Mouse (Mus musculus) c-Kit-positive CD71-negative TER-119-negative erythroid progenitor cells, embryonic 14.5 days (primary cell): Measurements from ENCODE around the gene Cyp27b1.
A peak's percentile ranks its signal among the peaks of the same experiment; 100 is the strongest.
"Not testable (repeated sequence)": the region's sequence is repeated elsewhere in the genome, so short reads cannot be mapped to it uniquely, and the experiment has no call there.

ENCODE experiments used
- DNase-seq: peaks from one replicate; pipeline ENCODE4 v3.0.0-alpha.2; 2013; ENCODE audit warnings: low read depth

Cyp27b1 gene

DNA sequence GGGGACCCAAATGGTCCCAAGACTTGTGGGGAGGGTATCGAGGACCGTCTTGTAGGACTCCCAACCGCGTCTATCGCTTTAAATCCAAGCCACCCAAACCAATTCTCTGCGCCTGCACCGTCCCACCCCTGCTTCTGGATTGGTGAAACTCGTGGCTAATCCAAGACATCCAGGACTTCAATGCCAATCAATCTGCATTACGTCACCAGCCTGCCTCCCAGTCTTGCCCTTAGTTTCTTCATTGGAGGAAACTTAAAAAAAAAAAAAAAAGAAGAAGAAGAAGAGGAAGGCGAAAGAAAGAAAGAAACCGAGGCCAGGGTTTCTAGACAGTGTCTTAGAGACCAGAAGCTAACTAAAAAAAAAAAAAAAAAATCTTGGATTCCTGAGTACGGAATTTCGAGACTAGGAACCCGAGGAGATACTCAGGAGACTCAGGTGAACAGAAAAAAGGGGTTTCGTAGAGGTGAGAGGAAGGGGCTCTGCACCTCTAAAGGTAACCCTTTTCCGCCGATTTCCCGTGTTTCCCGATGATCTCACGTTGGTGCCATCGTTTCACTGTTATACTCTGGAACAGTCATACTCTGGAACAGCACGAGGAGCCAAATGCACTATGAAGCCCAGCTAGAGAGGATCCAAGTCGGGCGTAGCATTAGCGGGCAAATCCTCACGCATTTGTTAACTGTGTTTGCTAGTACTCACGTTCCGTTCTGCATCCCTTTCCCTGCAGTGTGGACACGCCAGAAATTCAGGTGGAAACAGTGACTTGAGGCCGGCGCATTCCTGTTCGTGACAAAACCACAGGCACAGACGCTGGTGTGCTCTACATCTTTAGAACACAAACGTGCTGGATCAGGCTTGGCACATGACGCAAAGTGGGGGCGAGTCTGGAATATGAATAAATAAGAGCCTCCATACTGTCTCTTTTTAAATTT, 22.4 kb downstream of the Cyp27b1 start, which contains the start of gene Tspan31:
Gene Tspan31 (minus strand): TSS at position 75 of the 932 bp plus-strand sequence.
- DNase-seq: peak; percentile 92

DNA sequence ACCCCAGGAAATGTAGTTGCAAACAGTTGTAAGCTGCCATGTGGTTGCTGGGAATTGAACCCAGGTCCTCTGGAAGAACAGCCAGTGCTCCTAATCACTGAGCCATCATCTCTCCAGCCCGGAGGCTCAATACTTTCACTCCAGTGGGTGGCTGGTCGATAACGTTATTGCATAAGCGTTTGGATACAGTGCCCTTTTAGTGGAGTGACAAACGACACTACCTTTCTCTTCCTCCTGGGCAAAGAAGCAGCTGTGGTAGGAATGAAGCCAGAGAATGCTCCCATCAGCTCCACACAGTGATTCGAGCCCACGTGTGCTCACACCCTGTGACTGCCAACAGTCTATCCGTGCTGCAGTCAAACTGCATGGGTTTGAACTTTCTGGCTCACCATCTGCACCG, 23.2 kb downstream of the Cyp27b1 start:
- DNase-seq: no peak

GRCm38 (mm10) chr10:127072270-127072669, 24.2 kb downstream of the Cyp27b1 start:
- DNase-seq: not testable (repeated sequence)

DNA sequence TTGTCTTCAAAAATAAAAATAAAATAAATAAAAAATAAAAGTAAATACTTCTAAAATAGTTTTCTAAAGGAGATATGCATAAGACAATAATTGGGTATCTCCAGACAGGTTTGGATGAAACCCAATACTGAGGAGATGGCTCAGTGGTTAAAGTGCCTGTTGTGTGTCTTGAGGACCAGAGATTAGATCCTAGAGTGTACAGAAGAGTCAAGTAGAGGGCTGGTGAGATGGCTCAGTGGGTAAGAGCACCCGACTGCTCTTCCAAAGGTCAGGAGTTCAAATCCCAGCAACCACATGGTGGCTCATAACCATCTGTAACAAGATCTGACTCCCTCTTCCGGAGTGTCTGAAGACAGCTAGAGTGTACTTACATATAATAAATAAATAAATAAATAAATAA, 24.9 kb downstream of the Cyp27b1 start:
- DNase-seq: not testable (repeated sequence)

DNA sequence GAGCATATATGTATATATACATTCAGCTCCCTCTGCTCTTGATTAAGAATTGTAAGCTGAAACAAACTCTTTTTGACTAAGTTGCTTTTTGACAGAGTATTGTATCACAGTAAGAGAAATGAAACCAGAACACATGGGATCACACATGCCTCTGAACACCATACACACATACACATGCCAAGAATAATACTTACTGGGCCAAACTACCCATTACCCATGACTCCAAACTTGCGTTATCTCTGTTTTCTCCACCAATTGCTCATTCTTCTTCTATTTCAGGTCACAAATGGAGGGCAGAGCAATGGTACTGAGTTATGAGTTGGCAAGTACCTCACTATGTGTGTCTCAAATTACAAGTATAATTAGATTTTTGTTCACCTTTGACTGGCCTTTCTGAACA, 25.9 kb downstream of the Cyp27b1 start:
- no peak for DNase-seq

DNA sequence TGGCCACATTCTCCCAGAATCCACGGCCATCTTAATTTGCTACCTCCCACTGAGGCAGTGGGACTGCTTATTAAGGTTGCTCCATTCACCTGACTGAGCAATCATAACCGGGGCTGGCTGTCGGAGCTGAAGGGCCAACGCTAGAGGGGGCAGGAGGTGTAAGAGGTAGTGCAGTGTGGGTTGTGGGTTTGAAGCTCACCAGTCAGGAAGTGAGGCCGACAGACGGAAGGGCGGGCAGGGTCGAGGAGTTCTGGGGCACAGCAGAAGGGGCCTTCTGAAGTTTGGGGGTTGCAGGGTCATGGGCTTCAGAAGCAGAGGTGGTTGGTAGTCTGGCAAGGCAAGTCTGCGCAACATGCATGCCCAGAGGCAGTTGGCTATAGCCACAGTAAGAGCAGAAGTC, 27.0 kb downstream of the Cyp27b1 start, which contains the start of gene Agap2:
Gene Agap2 (plus strand): TSS at position 205 of the 400 bp plus-strand sequence.
- peak; percentile 53 for DNase-seq

DNA sequence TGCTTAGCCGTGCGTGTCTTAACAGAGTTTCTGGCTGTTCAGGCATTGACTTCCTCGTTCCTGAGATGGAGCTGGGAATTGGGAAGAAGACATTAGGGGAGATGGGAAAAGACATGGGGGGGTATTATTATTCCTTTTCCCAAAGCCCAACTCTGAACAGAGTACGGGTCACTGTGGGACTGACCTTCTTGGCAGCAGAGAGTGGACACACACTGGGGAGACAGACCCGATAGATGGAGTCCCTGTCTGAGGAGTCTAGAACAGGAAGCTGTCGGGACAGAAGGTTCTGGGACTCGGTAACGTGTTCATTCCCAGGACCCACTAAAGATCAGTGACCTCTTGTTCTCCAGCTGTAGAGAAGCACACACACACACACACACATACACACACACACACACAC, 27.6 kb downstream of the Cyp27b1 start:
- DNase-seq: no peak

DNA sequence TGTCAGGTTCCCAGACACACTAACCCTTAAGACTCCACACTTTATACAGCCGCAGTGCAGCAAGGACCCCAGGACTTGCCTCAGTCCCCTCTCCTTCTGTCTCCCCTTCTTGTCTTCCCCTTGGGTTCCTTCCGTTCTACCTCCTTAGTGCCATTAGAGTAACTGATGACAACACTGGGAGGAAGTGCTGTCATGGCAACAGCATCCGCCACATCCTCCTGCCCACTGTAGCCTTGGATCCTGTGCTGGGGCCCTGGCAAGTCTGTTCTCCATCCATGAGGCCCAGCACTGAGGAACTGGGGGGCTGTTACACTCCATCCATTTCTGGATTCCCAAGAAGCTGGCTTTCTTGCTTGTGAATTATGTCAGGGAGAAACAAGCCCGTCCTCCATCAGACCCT, 28.0 kb downstream of the Cyp27b1 start:
- no peak for DNase-seq

GRCm38 (mm10) chr10:127077515-127077914, 29.5 kb downstream of the Cyp27b1 start:
- DNase-seq: no peak

DNA sequence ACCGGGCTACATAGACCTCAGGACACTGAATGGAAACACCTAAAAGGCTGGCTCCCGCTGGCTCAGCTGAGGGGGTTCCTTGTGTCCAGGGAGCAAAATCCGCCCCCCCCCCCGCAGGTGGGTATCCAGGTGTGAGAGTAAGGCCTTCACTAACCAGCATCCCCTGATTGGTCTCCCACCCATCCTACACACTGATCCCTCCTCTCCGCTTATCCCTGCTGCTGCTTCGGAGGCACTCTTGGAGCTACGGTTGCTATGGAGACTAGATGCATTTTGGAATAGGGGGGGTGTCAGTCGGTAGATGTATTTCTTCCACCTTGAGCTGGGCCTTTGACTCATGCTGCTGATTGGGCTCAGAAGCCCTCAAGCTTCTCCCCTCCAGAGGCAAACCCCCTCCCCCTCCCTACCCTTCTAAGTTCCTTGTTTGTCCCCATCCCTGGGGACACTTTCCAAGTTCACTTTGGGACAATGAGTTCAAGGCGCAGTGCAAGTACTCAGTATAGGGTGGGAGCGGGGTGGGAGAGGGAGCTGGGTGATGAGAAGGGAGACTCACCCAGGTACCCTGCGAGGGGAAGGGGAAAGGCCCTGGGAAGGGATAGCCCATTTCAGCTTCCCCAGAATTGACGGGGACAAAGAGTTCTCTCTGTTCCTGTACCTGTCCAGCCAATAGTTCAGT, 30.1 kb downstream of the Cyp27b1 start:
- DNase-seq: no peak

GRCm38 (mm10) chr10:127078677-127079575, 30.9 kb downstream of the Cyp27b1 start:
- DNase-seq: no peak

GRCm38 (mm10) chr10:127079665-127080391, 31.8 kb downstream of the Cyp27b1 start:
- DNase-seq: no peak

- DNase-seq: no peak
Measured at GRCm38 (mm10) chr10:127080901-127081780, 33.1 kb downstream of the Cyp27b1 start.

DNA sequence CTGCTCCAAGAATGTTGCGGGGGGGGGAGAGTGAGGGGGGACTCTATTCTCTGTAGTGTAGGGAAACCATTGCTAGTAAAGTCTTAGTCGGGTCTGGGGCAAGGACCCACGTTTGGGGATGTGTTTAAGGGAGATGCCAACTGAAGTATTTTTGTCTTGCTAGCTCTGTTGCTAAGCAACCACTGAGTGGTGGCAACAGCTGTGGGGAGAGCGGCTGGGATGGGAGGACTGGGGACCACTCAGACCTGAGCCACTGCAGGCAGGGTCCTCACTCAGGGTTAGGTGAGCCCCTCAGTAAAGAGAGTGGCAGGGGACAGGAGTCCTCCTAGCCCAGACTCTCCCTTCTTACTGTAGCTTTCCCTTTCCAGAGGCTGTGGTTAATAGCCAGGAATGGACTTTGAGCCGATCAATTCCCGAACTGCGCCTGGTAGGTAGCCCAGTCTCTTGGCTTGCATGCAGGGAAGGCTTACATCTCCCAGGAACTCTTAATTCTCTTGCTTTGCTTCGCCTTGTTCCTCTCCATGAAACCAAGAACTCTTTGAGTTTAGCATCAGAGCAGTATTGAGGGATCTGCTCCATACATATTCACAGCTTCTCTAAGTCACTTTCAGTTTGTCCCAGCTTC, 34.1 kb downstream of the Cyp27b1 start:
- no peak for DNase-seq

DNA sequence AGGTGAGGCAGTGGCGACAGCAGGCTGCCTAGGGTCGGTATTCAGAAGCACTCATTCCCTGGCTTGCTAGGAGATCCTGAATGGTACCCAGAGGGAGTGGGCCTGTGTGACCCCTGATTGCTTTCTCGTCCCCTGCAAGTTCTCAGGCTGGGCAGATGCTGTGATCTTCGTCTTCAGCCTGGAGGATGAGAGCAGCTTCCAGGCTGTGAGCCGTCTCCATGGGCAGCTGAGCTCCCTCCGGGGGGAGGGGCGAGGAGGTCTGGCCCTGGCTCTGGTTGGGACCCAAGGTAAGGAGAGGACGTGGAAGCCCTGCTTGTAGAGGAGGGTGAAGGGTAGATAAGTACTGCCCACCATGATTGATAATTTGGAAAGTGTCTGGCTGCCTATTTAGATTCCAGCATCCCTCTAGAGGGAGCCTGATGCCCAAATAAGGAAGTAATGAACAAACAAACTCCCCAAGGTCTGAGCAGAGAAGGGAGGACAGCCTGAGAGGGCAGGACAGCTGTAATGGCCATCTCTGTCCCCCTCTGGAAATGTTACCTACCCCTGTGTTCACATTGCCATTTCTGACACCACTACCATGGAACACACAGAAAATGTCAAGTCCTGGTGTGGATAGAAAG, 35.4 kb downstream of the Cyp27b1 start:
- DNase-seq: no peak

GRCm38 (mm10) chr10:127083915-127084306, 35.9 kb downstream of the Cyp27b1 start:
- DNase-seq: no peak

GRCm38 (mm10) chr10:127085052-127085451, 37.0 kb downstream of the Cyp27b1 start:
- no peak for DNase-seq

DNA sequence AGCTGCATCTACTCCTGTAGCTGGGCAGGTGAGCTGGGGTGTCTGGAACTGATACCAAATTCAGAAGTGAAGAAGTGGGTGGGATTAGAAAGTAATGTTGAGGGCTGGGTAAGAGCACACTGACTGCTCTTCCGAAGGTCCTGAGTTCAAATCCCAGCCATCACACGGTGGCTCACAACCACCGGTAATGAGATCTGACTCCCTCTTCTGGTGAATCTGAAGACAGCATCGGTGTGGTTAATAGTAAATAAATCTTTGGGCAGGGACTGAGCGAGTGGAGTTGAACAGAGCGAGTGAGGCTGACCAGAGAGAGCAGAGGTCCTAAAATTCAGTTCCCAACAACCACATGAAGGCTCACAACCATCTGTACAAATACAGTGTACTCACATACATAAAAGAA, 37.6 kb downstream of the Cyp27b1 start:
- DNase-seq: no peak
